Comparison of ENCODE assay signal across 8 mouse cellular contexts in genomic region chr14:51090077-51090781, GRCm38 (mm10). TPM values are rescaled to one million over a fixed set of nuclear protein-coding genes. Genes with fewer than 3 reads are reported as not detected.
DNase-seq lines count a peak whose midpoint lies in the region; ATAC-seq and TF ChIP-seq lines count a peak whose summit lies in the region.

No protein-coding gene starts in this region.

- TF ChIP-seq CTCF in kidney, adult 2 months (conservative IDR thresholded peaks at IDR 0.05; ENCODE audit: insufficient read depth, insufficient read length, low read depth, low read length), result no peak
- no peak for TF ChIP-seq CTCF in spleen, adult 2 months (IDR thresholded peaks at IDR 0.05; ENCODE audit: extremely low read depth, insufficient read depth, insufficient read length, insufficient replicate concordance)

- no peak; the same call in 1 of the 2 replicates for ATAC-seq in limb, embryonic 12.5 days (ENCODE audit: insufficient number of reproducible peaks, insufficient read depth, low FRiP score, low TSS enrichment, low read depth)
- peak; percentile 54 for ATAC-seq in midbrain, embryonic 14.5 days (ENCODE audit: low FRiP score, low TSS enrichment)

- peak overlapping the region; percentile 76 for H3K4me3 ChIP-seq in embryonic facial prominence, embryonic 10.5 days
- H3K4me3 ChIP-seq in kidney, adult 2 months (ENCODE audit: insufficient read depth, low read depth, low read length), result peak overlapping the region; percentile 80
- peak overlapping the region; percentile 59 for H3K4me3 ChIP-seq in limb, embryonic 12.5 days (replicated peaks)
- peak overlapping the region; percentile 67 for H3K4me3 ChIP-seq in midbrain, embryonic 14.5 days (replicated peaks; ENCODE audit: low read depth, low read length)
- H3K4me3 ChIP-seq in spleen, adult 2 months (ENCODE audit: extremely low read depth, insufficient read depth, insufficient read length), result peak overlapping the region; percentile 85

- H3K9ac ChIP-seq in limb, embryonic 12.5 days (replicated peaks), result peak overlapping the region; percentile 68
- peak overlapping the region; percentile 50 for H3K9ac ChIP-seq in midbrain, embryonic 14.5 days (replicated peaks; ENCODE audit: low read length)

- peaks cover 7% of the 10 kb centered on the region; the same call in 1 of the 2 replicates for H3K4me1 ChIP-seq in embryonic facial prominence, embryonic 10.5 days
- H3K4me1 ChIP-seq in kidney, adult 2 months (ENCODE audit: control insufficient read depth, insufficient read depth, low read length), result no peaks in the 10 kb centered on the region
- 0 out of 2 replicates have a peak, but pooled peaks cover 3% of the 10 kb centered on the region for H3K4me1 ChIP-seq in limb, embryonic 12.5 days (replicated peaks)
- no peaks in the 10 kb centered on the region for H3K4me1 ChIP-seq in midbrain, embryonic 14.5 days (ENCODE audit: control insufficient read depth, insufficient read depth, low read length)
- H3K4me1 ChIP-seq in spleen, adult 2 months (ENCODE audit: control insufficient read depth, insufficient read depth, insufficient read length), result no peaks in the 10 kb centered on the region

- peak; percentile 73 to 79 for DNase-seq in urinary bladder, adult 18-20 months (ENCODE audit: low spot score in 2 of 2)
- no peak for DNase-seq in urinary bladder, postnatal 10 days (ENCODE audit: low spot score)
- peak; percentile 86 for DNase-seq in embryonic facial prominence, embryonic 10.5 days (ENCODE audit: low spot score)
- DNase-seq in heart, adult 11 months, result peak; percentile 98
- peak; percentile 92 for DNase-seq in kidney, adult 2 months
- DNase-seq in midbrain, embryonic 14.5 days, result peak; percentile 90
- DNase-seq in spleen, adult 2 months (ENCODE audit: low read depth in 1 of 2, low spot score in 2 of 2), result peak; percentile 73 to 77

- H3K27ac ChIP-seq in embryonic facial prominence, embryonic 10.5 days (replicated peaks), result peak overlapping the region; percentile 86
- H3K27ac ChIP-seq in kidney, adult 2 months (ENCODE audit: insufficient read depth, low read depth, low read length), result peak overlapping the region; percentile 78
- H3K27ac ChIP-seq in limb, embryonic 12.5 days, result peak overlapping the region; percentile 87
- peak overlapping the region; percentile 66 for H3K27ac ChIP-seq in midbrain, embryonic 14.5 days (replicated peaks; ENCODE audit: low read depth, low read length)
- peak overlapping the region; percentile 58 for H3K27ac ChIP-seq in spleen, adult 2 months (ENCODE audit: insufficient read depth, low read length)

- WGBS in embryonic facial prominence, embryonic 10.5 days, result under 1% methylated on average over 27 of the region's 27 CpGs
- under 1% methylated on average over 27 of the region's 27 CpGs for WGBS in kidney, adult 2 months
- under 1% methylated on average over 27 of the region's 27 CpGs for WGBS in limb, embryonic 12.5 days
- WGBS in midbrain, embryonic 14.5 days, result under 1% methylated on average over 27 of the region's 27 CpGs
- WGBS in spleen, adult 2 months, result under 1% methylated on average over 27 of the region's 27 CpGs

- H3K4me2 ChIP-seq in limb, embryonic 12.5 days, result peak overlapping the region; percentile 68
- H3K4me2 ChIP-seq in midbrain, embryonic 14.5 days (ENCODE audit: low read length), result peak overlapping the region; percentile 76

- TF ChIP-seq POLR2A in kidney, adult 2 months (IDR thresholded peaks at IDR 0.05; ENCODE audit: low read depth, low read length), result no peak
- no peak for TF ChIP-seq POLR2A in spleen, adult 2 months (IDR thresholded peaks at IDR 0.05; ENCODE audit: low read depth, low read length)

- no peaks in the 10 kb centered on the region for H3K9me3 ChIP-seq in embryonic facial prominence, embryonic 10.5 days
- no peaks in the 10 kb centered on the region for H3K9me3 ChIP-seq in limb, embryonic 12.5 days
- no peaks in the 10 kb centered on the region for H3K9me3 ChIP-seq in midbrain, embryonic 14.5 days (ENCODE audit: control insufficient read depth, low read length)

- H3K27me3 ChIP-seq in embryonic facial prominence, embryonic 10.5 days (replicated peaks; ENCODE audit: low read depth, poor library complexity, severe bottlenecking), result 0 out of 2 replicates have a peak, but pooled peaks cover 8% of the 10 kb centered on the region
- H3K27me3 ChIP-seq in kidney, adult 2 months (replicated peaks; ENCODE audit: control insufficient read depth, insufficient read depth, low read length), result no peaks in the 10 kb centered on the region
- H3K27me3 ChIP-seq in limb, embryonic 12.5 days, result no peaks in the 10 kb centered on the region; the same call in 1 of the 2 replicates
- no peaks in the 10 kb centered on the region for H3K27me3 ChIP-seq in midbrain, embryonic 14.5 days (ENCODE audit: control insufficient read depth, insufficient read depth, low read length)
- H3K27me3 ChIP-seq in spleen, adult 2 months (ENCODE audit: control insufficient read depth, insufficient read depth, low read length), result no peaks in the 10 kb centered on the region

- no peaks in the 10 kb centered on the region for H3K36me3 ChIP-seq in embryonic facial prominence, embryonic 10.5 days (replicated peaks)
- H3K36me3 ChIP-seq in kidney, adult 2 months (ENCODE audit: control insufficient read depth, insufficient read depth, low read length), result no peaks in the 10 kb centered on the region
- no peaks in the 10 kb centered on the region for H3K36me3 ChIP-seq in limb, embryonic 12.5 days
- H3K36me3 ChIP-seq in midbrain, embryonic 14.5 days (ENCODE audit: control insufficient read depth, insufficient read depth, low read length), result no peaks in the 10 kb centered on the region
- H3K36me3 ChIP-seq in spleen, adult 2 months (ENCODE audit: control insufficient read depth, insufficient read depth, low read length), result no peaks in the 10 kb centered on the region

RNA-seq across cellular contexts. Expression of gene Rnase4, which starts 0.6 kb away (rescaled TPM):
- 8.3 and 9.0 TPM in 2 replicates for polyA plus RNA-seq in embryonic facial prominence, embryonic 10.5 days (2016; fragmentation: Nextera tagmentation; extraction: Ambion mirVana)
- 35.1 and 41.2 TPM in 2 replicates for polyA plus RNA-seq in kidney, adult 2 months (2012; rRNA removed)
- 14.1 and 15.8 TPM in 2 replicates for polyA plus RNA-seq in limb, embryonic 12.5 days (2016; fragmentation: Nextera tagmentation; extraction: Ambion mirVana)
- polyA plus RNA-seq in midbrain, embryonic 14.5 days (2014; fragmentation: Nextera tagmentation; extraction: Ambion mirVana), result 9.6 and 12.7 TPM in 2 replicates
- 18.2 TPM in 2 replicates for polyA plus RNA-seq in spleen, adult 2 months (2012; rRNA removed)

RNA-seq across cellular contexts. Expression of gene Ang, which starts 0.7 kb away (rescaled TPM):
- 2.3 and 3.5 TPM in 2 replicates for polyA plus RNA-seq in embryonic facial prominence, embryonic 10.5 days (2016; fragmentation: Nextera tagmentation; extraction: Ambion mirVana)
- polyA plus RNA-seq in kidney, adult 2 months (2012; rRNA removed), result 4.7 and 5.1 TPM in 2 replicates
- polyA plus RNA-seq in limb, embryonic 12.5 days (2016; fragmentation: Nextera tagmentation; extraction: Ambion mirVana), result 3.1 and 3.7 TPM in 2 replicates
- 1.5 and 2.7 TPM in 2 replicates for polyA plus RNA-seq in midbrain, embryonic 14.5 days (2014; fragmentation: Nextera tagmentation; extraction: Ambion mirVana)
- polyA plus RNA-seq in spleen, adult 2 months (2012; rRNA removed), result 2.8 and 3.5 TPM in 2 replicates

RNA-seq across cellular contexts. Expression of gene Olfr750, which starts 16.0 kb away (rescaled TPM):
- polyA plus RNA-seq in embryonic facial prominence, embryonic 10.5 days (2016; fragmentation: Nextera tagmentation; extraction: Ambion mirVana), result not detected in 2 replicates
- not detected in 2 replicates for polyA plus RNA-seq in kidney, adult 2 months (2012; rRNA removed)
- polyA plus RNA-seq in limb, embryonic 12.5 days (2016; fragmentation: Nextera tagmentation; extraction: Ambion mirVana), result not detected in 2 replicates
- 0.11 TPM in 1 of 2 replicates, not detected in the other for polyA plus RNA-seq in midbrain, embryonic 14.5 days (2014; fragmentation: Nextera tagmentation; extraction: Ambion mirVana)
- polyA plus RNA-seq in spleen, adult 2 months (2012; rRNA removed), result not detected in 2 replicates

RNA-seq across cellular contexts. Expression of gene Eddm3b, which starts 24.0 kb away (rescaled TPM):
- polyA plus RNA-seq in embryonic facial prominence, embryonic 10.5 days (2016; fragmentation: Nextera tagmentation; extraction: Ambion mirVana), result 0.10 and 0.17 TPM in 2 replicates
- polyA plus RNA-seq in kidney, adult 2 months (2012; rRNA removed), result 0.42 and 0.64 TPM in 2 replicates
- not detected in 2 replicates for polyA plus RNA-seq in limb, embryonic 12.5 days (2016; fragmentation: Nextera tagmentation; extraction: Ambion mirVana)
- not detected in 2 replicates for polyA plus RNA-seq in midbrain, embryonic 14.5 days (2014; fragmentation: Nextera tagmentation; extraction: Ambion mirVana)
- polyA plus RNA-seq in spleen, adult 2 months (2012; rRNA removed), result not detected in 2 replicates

RNA-seq across cellular contexts. Expression of gene Rnase12, which starts 32.8 kb away (rescaled TPM):
- polyA plus RNA-seq in embryonic facial prominence, embryonic 10.5 days (2016; fragmentation: Nextera tagmentation; extraction: Ambion mirVana), result not detected in 2 replicates
- polyA plus RNA-seq in kidney, adult 2 months (2012; rRNA removed), result not detected in 2 replicates
- 0.44 TPM in 1 of 2 replicates, not detected in the other for polyA plus RNA-seq in limb, embryonic 12.5 days (2016; fragmentation: Nextera tagmentation; extraction: Ambion mirVana)
- polyA plus RNA-seq in midbrain, embryonic 14.5 days (2014; fragmentation: Nextera tagmentation; extraction: Ambion mirVana), result 0.34 and 0.59 TPM in 2 replicates
- 0.68 and 1.1 TPM in 2 replicates for polyA plus RNA-seq in spleen, adult 2 months (2012; rRNA removed)
